Mouse (Mus musculus) layer of hippocampus, postnatal 10 days (tissue): Measurements from ENCODE around the gene 6330409D20Rik. TPM values are rescaled to one million over a fixed set of nuclear protein-coding genes. Genes with fewer than 3 reads are reported as not detected.

Experiments
- DNase-seq, 2 experiments: peaks; one replicate each; pipeline ENCODE4 v3.0.0; 2021; ENCODE audit warnings: low spot score in 2 of 2
- microRNA-seq, 2 experiments: library from miRNA; unstranded; fragments of <30 nt; microRNA quantifications; one replicate each; pipeline ENCODE4 v1.2.0; 2021
- total RNA-seq, 2 experiments: library from RNA; stranded (reverse); gene quantifications; 2 replicates each; pipeline ENCODE4 v1.2.3; 2021

6330409D20Rik gene
- total RNA-seq, 2 experiments from 2014 or later, result 2.1 to 3.2 TPM

- no peak for DNase-seq
Observed at GRCm38 (mm10) chr2:32704021-32704421, 36.8 kb downstream of the 6330409D20Rik start, which contains the start of gene Fpgs. Gene Fpgs (minus strand): TSS chr2:32704145.

- no peak for DNase-seq
Observed at GRCm38 (mm10) chr2:32703046-32703445, 37.8 kb downstream of the 6330409D20Rik start.

GRCm38 (mm10) chr2:32700966-32701743 is 39.7 kb downstream of the 6330409D20Rik start:
- no peak for DNase-seq

- no peak for DNase-seq
Observed at GRCm38 (mm10) chr2:32699680-32700079, 41.1 kb downstream of the 6330409D20Rik start.

GRCm38 (mm10) chr2:32694691-32695090 is 46.1 kb downstream of the 6330409D20Rik start:
- no peak for DNase-seq

GRCm38 (mm10) chr2:32693823-32694411 is 46.9 kb downstream of the 6330409D20Rik start:
- DNase-seq, result peak; percentile 97 to 98

GRCm38 (mm10) chr2:32693282-32693681 is 47.5 kb downstream of the 6330409D20Rik start:
- DNase-seq, result no peak

- DNase-seq, result no peak
Observed at GRCm38 (mm10) chr2:32692496-32692895, 48.3 kb downstream of the 6330409D20Rik start.

- no peak for DNase-seq
Observed at GRCm38 (mm10) chr2:32691041-32691440, 49.8 kb downstream of the 6330409D20Rik start.

GRCm38 (mm10) chr2:32689420-32689819 is 51.4 kb downstream of the 6330409D20Rik start:
- peak; percentile 92 to 94 for DNase-seq

GRCm38 (mm10) chr2:32687562-32687961 is 53.3 kb downstream of the 6330409D20Rik start:
- no peak for DNase-seq

- DNase-seq, result no peak
Observed at GRCm38 (mm10) chr2:32686640-32687039, 54.2 kb downstream of the 6330409D20Rik start.

GRCm38 (mm10) chr2:32685807-32686206 is 55.0 kb downstream of the 6330409D20Rik start:
- DNase-seq, result no peak

- DNase-seq, result no peak
Observed at GRCm38 (mm10) chr2:32684681-32685428, 56.0 kb downstream of the 6330409D20Rik start.

GRCm38 (mm10) chr2:32683701-32684100 is 57.1 kb downstream of the 6330409D20Rik start:
- no peak for DNase-seq

GRCm38 (mm10) chr2:32682721-32683417 is 57.9 kb downstream of the 6330409D20Rik start:
- no peak for DNase-seq

Small RNA genes within 50 kb of the gene (microRNA-seq; reads per million reads assigned to microRNA genes)
- gene Mir2861 (0 to 0.20 reads per million in 2 experiments), gene Mir3960 (0 to 0.39 reads per million in 2 experiments), gene Mir8093 (0.89 to 0.98 reads per million in 2 experiments)

Other genes with a start within 250 kb of the 6330409D20Rik start
- 10 to 100 TPM; 34.8 to 38.0 TPM for gene Fam102a, start 205.7 kb downstream of the 6330409D20Rik start, total RNA-seq
- 10 to 100 TPM; 69.6 to 88.4 TPM for gene Dpm2, start 170.2 kb downstream of the 6330409D20Rik start, total RNA-seq
- gene Pip5kl1, start 166.2 kb downstream of the 6330409D20Rik start, total RNA-seq, result 1 to 10 TPM; 6.4 to 7.1 TPM
- under 1 TPM; 0.45 to 0.64 TPM for gene 9430097D07Rik, start 165.3 kb downstream of the 6330409D20Rik start, total RNA-seq
- 10 to 100 TPM; 41.9 to 47.1 TPM for gene St6galnac4, start 153.9 kb downstream of the 6330409D20Rik start, total RNA-seq
- 100 to 1,000 TPM in 1 of 2 experiments, 10 to 100 TPM in 1; 99.1 to 104 TPM for gene St6galnac6, start 141.3 kb downstream of the 6330409D20Rik start, total RNA-seq
- 100 to 1,000 TPM; 109 TPM for gene Ak1, start 119.3 kb downstream of the 6330409D20Rik start, total RNA-seq
- 10 to 100 TPM; 25.9 to 28.2 TPM for gene Eng, start 94.4 kb downstream of the 6330409D20Rik start, total RNA-seq
- 10 to 100 TPM; 17.1 to 17.2 TPM for gene Fpgs, start 36.9 kb downstream of the 6330409D20Rik start, total RNA-seq
- 10 to 100 TPM; 86.8 to 92.1 TPM for gene Cdk9, start 27.9 kb downstream of the 6330409D20Rik start, total RNA-seq
- 10 to 100 TPM; 34.7 to 40.3 TPM for gene Sh2d3c, start 20.0 kb downstream of the 6330409D20Rik start, total RNA-seq
- 10 to 100 TPM; 28.9 to 32.9 TPM for gene Tor2a, start 16.2 kb upstream of the 6330409D20Rik start, total RNA-seq
- gene Ttc16, start 34.6 kb upstream of the 6330409D20Rik start, total RNA-seq, result under 1 TPM; 0.71 to 0.94 TPM
- gene Ptrh1, start 34.8 kb upstream of the 6330409D20Rik start, total RNA-seq, result 10 to 100 TPM in 1 of 2 experiments, 1 to 10 TPM in 1; 5.4 to 11.5 TPM
- under 1 TPM; 0.75 to 0.76 TPM for gene Cfap157, start 43.4 kb upstream of the 6330409D20Rik start, total RNA-seq
- 100 to 1,000 TPM; 525 to 547 TPM for gene Stxbp1, start 106.2 kb upstream of the 6330409D20Rik start, total RNA-seq
- gene Fam129b, start 135.1 kb upstream of the 6330409D20Rik start, total RNA-seq, result 10 to 100 TPM; 22.6 to 26.3 TPM
- gene Rpl12, start 220.5 kb upstream of the 6330409D20Rik start, total RNA-seq, result 100 to 1,000 TPM; 155 to 179 TPM
- gene Lrsam1, start 220.6 kb upstream of the 6330409D20Rik start, total RNA-seq, result 10 to 100 TPM; 36.5 to 40.4 TPM
- 10 to 100 TPM; 23.2 to 26.9 TPM for gene Slc2a8, start 241.1 kb upstream of the 6330409D20Rik start, total RNA-seq